Mouse (Mus musculus) spleen, adult 18-20 months (tissue): ENCODE data around the gene Tasp1.
A peak's percentile ranks its signal among the peaks of the same experiment; 100 is the strongest.
"Not testable (repeated sequence)": the region's sequence is repeated elsewhere in the genome, so short reads cannot be mapped to it uniquely, and the experiment has no call there.

ENCODE experiments used
- DNase-seq, 2 experiments: peaks; one replicate each; pipeline ENCODE4 v3.0.0; 2022; ENCODE audit warnings: mixed read lengths in 2 of 2

Gene Tasp1

GRCm38 (mm10) chr2:140051607-140052126 is 14.9 kb downstream of the Tasp1 start:
- no peak for DNase-seq

GRCm38 (mm10) chr2:140042522-140043131 is 24.0 kb downstream of the Tasp1 start:
- peak in 1 of 2 experiments; percentile 6 for DNase-seq

DNA sequence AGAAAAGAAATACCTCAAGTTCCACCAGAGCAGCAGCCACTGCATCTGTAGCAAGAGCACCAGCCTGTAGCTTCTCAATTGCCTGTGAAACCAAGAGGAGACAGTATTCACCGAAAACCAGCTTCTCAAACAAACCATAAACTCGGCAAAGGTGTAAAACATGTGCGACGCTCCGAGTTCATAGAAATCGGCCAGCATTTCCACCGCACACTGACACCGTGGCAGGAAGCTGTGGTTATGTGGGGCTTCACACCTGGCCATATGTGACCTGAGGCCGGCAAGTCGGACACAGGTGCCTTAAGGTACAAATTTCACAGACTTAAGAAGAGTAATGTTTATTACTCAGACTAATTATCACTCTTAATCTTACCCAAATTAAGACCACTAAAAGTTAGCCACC is 24.5 kb downstream of the Tasp1 start:
- no peak for DNase-seq

- no peak for DNase-seq
Measured at GRCm38 (mm10) chr2:140037459-140037858, 29.1 kb downstream of the Tasp1 start.

DNA sequence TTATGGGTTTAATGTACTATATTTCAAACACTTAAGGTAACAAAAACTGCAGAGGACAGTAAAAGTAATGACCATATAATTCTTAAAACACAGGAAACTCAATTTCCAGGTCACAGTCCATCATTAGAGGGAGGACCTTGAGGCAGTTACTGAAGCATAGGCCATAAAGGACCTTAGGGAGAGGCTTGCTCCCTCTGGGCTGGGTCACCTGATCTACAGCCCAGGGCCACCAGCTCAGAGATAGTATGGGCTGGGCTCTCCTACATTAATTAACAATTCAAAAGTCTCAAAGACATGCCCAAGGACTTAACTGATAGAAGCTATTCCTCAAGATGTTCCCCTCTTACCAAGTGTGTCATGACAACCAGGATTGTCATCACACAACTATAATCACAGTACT is 29.8 kb downstream of the Tasp1 start:
- no peak for DNase-seq

- no peak for DNase-seq
Measured at GRCm38 (mm10) chr2:140024937-140025336, 41.7 kb downstream of the Tasp1 start.

DNA sequence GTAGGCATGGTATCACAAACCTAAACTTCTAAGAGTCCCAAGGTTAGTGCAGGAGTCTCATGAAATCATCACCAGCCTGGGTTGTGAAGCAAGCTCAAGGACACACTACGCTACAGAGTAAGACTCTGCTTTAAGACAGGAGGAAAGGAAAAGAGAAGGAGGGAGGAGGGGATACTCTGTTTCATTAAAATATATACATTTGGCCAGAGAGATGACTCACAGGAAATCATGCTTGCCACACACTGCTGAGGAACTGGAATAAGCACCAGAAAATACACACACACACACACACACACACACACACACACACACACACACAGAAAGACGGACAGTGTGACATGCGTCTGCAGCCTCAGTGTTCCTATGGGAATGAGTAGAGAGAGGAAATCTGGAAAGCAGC is 59.2 kb downstream of the Tasp1 start:
- DNase-seq, result no peak

- DNase-seq, result no peak
Measured at GRCm38 (mm10) chr2:139998170-139998569, 68.4 kb downstream of the Tasp1 start.

GRCm38 (mm10) chr2:139989907-139990306 is 76.7 kb downstream of the Tasp1 start:
- not testable (repeated sequence) for DNase-seq

GRCm38 (mm10) chr2:139967451-139967850 is 99.2 kb downstream of the Tasp1 start:
- DNase-seq, result no peak

DNA sequence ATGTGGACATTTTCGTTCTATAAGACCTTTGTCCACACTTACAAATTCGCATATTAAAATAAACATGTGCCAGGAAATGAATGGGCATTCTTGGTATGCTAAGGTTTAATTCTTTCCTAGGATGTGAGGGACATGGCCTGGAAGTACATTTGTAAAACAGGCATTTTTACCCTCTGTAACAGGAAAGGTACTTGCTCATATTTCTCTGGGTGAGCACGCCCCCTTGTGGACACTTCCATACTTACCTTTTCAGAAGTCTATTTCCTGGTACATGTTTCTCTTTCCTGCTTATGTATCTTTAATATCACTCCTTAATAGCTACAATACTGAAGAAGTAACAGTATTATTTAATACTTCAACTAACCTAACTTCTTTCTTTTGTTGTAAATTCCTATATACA is 100.3 kb downstream of the Tasp1 start:
- DNase-seq, result peak in 1 of 2 experiments; percentile 46

- no peak for DNase-seq
Measured at GRCm38 (mm10) chr2:139948843-139949242, 117.8 kb downstream of the Tasp1 start.

DNA sequence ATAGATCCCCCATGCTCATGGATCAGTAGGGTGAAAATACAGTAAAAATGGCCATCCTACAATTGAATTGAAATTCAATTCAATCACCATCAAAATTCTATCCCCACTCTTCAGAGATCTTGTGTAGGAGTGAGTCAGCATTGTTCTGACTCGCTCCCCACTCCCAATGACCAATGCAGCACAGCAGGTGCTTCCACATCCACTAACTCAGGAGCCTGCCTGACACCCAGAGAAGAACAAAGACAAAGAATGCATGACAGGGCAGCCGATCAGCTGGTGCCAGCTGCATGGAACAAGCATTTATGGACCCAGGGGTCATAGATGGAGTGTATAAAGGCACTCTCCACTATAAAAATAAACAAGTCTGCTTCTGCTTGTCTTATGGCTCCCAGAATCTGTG is 129.0 kb downstream of the Tasp1 start:
- DNase-seq, result no peak

DNA sequence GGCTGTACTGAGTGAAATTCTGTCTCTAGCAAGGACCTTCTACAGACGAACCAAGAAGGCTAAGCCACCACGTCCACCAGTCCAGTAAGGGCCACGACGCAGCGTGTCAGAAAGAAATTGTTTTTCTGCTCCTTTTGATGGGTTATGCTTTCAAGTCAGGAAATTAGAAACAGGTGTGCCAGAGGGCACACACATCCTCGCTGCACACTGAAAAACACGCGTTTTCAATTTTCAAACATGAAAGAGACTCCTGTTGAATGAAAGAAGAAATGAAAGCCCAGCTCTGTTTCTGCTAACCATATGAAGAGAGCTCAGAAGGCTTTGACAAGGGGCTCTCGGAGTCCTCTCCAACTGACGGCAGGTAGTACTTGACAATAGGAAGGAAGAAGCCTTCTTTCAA is 132.0 kb downstream of the Tasp1 start:
- no peak for DNase-seq

GRCm38 (mm10) chr2:139934033-139934572 is 132.5 kb downstream of the Tasp1 start:
- no peak for DNase-seq

GRCm38 (mm10) chr2:139932211-139932610 is 134.4 kb downstream of the Tasp1 start:
- no peak for DNase-seq

DNA sequence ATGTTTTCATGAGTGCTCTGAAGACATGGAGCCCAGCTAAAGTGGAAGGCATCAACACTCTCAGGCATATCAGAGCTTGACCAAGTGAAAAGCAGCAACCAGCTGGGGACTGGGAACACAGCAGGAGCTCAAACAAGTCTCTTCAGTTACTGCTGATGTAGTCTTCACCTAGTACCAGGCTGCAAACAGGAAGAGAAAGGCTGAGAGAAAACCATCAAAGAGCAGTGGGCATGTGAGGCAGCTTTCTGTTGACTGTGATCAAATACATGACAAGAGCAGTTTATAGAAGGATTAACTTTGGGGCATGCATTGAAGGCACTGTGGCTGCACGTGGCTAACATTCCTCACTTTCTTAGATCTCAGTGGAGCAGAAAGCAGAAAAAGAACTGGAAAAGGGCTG is 141.7 kb downstream of the Tasp1 start:
- DNase-seq, result no peak

DNA sequence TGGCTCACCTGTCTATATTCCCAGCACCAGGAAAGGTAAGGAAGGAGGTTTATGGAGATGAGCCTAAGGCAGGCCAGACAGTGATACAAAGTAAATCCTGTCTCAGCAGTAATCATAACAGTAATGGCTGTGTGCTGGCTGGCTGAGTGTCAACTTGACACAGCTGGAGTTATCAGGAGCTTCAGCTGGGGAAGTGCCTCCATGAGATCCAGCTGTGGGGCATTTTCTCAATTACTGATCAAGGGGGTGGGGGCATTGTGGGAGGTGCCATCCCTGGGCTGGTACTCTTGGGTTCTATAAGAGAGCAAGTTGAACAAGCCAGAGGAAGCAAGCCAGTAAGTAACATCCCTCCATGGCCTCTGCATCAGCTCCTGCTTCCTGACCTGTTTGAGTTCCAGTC is 145.2 kb downstream of the Tasp1 start:
- DNase-seq, result not testable (repeated sequence)

DNA sequence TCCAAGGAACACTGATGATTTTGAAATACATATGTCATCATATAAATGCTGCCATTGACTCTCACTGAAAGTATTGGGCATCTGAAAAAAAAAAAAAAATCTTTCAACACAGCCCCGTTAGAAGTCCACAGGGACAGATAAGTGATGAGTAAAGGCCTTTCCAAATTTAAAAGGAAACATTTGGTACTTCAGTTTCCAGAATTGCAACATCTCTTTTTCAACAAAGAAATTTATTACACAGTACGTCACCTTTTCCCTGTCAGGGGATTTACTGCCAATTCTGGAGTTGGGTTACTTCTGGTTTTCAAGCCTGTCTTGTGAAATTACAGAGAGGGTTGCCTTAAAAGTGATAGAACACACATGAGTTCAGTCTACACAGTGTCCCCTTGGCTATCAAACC is 146.8 kb downstream of the Tasp1 start:
- DNase-seq, result no peak

- no peak for DNase-seq
Measured at GRCm38 (mm10) chr2:139906441-139907157, 160.0 kb downstream of the Tasp1 start.

DNA sequence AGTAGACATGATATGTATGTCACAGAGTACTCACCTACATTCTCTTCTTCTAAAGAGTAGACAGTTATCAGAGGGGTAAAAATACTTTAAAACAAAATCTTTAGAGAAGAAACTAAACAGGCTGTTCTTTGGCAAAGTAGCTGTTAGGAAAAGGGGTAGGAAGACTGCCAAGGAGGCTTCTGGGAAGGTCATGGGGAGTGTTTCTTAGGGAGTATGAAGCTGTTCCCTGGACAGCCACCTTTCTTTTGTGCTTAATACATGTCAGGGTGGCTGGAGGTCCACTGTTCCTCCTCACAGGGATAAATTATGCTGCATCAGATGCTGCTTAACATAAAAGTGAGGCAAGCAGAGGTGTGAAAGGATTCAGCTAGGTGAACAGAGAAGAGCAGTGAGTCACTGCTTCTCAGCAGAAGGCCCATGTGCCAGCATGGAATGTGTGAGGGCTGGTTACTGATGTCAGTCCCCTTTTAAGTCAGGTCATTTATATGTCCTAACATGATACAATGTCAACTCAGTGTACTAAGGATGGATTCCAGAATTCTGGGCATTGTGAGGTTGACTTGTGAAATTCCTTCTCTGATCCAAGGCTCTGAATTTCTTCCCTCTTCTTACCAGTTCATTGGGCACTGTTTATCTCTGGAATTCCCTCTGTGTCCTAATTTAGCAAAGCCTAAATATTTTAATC is 175.1 kb downstream of the Tasp1 start:
- no peak for DNase-seq

DNA sequence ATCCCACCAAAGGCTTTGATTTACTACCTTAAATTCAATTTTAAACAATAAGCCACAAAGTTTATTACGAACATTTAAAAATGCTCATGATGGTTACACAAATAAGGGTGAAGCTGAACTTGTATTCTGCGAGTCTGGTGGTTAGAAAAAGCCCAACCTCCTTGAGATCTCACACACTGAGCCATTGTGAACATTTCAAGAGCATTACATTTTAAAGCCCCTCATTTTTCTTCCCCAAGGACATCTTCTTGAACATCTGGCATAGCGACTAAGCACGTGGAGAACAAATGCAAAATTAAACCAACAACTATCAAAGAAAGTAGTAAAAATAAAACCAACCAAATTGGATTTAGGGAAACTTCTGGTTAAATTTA is 182.4 kb downstream of the Tasp1 start:
- DNase-seq, result no peak

DNA sequence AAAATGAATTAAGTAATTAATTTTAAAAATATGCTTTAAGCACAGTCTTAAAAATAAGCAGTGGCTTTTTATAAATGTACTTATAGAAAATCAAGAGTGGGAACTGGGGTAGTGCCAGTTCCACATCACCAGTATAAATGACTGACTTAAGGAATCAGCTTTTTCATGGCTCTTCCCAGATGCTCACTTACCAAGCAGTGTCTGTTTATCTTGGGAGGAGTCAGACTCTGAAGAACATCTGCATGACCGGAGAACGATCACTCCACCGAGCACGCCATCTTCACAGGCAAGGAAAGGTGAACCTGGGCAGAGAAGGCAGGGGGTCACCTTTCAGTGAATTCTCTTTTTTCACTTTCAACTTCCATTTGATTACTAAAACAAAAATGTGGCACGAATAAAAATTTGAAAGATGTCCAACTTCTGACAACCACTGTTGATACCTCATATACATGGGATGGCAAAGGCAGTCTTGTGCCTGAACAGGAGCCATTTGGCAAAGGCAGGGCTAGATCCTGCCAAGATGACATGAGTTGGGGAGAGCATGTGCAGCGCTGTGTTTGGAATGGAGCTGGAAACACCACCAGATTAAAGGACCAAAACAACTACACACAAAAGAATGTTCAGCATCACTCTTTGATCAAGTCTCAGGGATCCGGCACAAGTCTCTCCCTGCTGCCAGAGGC is 182.9 kb downstream of the Tasp1 start:
- no peak for DNase-seq
